Mouse (Mus musculus): ENCODE results near the gene Elmo1.

The Elmo1 gene

DNA sequence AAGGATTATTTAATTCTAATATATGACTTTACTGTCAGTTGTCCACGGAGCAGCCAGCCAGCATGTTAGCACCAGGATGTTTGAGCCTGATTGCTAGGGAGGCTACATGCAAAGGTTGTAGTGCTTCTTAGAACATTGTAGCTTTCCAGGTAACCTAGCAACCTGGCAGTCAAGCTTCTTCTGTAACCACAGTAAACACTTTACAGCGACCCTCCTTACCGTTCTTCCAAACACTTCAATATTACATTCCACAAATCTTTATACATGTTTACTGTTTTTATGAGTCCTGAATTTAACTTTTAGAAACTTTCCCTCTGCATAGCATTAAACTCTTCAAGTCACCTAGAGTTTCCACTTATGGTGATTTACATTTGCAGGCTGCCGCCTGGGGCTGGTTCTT lies 233.1 kb downstream of the Elmo1 start:
- no peak for DNase-seq (ENCODE audit: low spot score)

DNA sequence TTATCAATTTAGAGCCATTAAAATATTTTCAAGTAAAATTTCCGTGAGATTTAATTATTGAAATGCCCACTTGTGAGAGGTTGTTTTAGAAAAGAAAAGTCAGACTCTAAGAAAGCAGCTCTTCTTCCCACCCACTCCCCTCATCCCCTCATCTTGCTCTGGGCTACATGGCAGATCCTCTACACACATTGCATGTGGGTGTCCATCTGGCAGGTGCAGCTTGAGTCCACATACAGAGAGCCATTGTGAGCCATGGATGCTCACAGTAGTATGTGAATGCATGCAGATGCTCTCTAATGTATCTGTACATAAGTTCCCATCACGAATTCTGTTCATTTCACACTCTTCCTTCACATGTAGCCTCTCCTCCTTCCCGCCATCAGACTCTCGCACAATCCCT lies 236.7 kb downstream of the Elmo1 start:
- no peak for DNase-seq (ENCODE audit: low spot score)

DNA sequence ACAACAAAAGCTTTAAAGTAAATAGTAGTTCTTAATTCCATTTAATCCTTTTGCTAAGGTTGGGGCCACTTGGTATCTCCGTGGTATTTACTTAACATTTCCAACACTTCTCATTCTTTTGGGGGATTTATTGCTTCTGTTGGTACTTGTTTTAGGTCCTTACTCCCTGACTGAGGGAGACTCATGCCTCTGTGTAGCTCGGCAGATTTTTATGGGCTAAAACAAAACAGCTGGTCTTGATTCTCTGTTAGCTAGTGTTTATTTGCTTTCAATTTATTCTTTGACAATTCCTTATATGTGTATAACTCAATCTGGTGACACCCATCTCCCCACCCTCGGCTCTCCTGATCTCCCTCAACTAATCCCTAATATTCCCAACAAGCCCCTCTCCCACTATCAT lies 237.6 kb downstream of the Elmo1 start:
- DNase-seq (ENCODE audit: low spot score) = no peak

DNA sequence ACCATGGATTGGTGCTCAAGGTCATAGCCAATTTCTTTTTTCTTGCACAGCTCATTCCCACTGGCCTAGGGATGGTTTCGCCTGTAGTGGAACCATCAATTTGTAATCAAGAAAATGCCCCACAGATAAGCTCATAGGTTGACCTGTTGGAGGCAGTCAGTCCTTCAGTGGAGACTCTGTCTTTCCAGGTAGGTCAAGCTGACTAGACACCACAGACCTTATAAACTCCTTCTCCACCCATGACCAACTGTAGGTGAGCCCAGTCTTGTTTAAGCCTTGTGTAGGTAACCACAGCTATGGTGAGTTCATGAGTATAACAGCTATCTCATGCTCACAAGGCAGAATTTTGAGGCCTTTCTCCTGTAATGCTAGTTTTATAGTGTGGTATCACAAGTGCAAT lies 238.3 kb downstream of the Elmo1 start:
- DNase-seq (ENCODE audit: low spot score) = no peak

DNA sequence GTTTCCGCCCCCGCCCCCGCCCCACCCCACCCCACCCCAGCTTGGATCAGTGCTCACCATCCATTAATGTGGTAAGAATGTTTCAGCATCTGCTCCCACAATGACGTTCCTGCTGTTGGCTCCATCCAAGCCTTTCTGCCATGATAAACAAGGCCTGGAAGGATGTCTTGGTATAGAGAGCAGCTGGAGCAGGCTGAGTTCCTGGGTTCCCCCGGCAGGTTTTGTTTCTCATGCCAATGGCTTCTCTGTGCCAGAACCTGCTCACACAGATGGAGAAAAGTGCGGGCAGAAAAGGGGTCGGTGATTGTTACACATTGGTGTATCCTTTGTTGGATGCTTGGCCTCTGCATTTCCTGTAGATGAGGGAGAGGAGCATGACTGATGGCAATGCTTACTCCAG lies 240.6 kb downstream of the Elmo1 start:
- no peak for DNase-seq (ENCODE audit: low spot score)

DNA sequence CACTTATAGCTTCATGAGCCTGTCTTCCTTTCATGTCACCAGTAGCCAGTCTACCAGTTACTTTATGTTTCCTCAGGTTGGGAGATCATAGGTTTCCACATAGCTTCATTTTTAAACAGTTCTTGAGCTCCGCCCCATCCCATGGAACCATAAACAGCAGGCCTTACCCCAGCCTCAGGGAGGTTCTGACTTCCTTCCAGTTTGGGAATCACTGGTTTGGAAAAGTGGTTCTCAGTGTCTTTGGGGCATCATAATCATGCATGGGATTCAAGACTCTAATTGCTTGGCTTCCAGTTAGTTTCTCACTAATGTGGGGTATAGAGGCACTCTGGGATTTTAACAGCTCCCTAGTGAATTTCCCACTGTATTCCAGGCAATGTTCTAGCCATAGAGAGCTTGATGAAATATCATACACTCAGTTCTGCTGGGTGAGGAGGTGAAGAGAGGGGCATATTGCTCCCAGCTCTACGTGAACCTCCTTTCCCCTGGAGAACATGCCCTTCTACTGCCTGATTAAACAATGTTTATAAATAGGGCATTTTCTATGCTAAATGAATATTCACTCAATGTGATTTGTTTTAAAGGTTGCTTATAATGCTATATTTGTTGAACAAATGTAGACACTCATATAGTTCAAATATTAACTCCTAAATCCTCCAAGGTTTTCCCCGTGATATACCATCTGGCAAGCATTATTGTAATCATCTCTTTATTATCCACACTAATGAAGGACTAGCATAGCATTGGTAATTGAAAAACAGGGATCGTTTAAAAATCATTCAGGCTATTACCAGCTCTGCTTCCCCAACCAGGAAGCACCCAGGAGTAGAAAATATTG lies 244.9 kb downstream of the Elmo1 start:
- DNase-seq (ENCODE audit: low spot score) = no peak

DNA sequence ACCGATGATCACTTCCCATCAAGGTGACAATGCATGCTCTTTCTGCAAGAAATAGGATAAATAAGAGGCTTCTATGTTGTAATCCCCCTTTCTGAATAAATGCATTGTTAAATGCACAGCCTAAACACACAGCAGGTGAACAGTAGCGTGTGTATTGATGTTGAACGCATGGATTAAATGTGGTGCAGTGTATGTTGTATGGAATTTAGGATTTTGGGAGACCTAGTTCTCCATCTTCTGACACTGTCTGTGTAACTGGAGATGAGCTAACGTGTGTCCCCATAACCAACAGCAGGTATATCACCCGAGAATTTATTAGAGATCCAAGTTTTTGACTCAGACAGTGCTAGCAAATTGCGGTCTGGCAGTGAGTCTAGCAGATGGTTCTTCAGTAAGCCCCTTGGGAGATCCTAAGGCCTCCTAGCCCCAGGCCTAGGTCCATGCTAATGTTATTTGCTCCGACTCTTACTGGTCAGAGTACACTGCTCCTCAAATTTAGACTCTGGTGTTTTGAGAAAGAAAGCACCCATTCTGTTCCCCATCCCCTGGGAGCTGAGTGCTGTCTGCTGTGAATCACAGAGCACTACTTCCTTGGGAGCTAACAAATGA lies 245.6 kb downstream of the Elmo1 start:
- no peak for DNase-seq (ENCODE audit: low spot score)

DNA sequence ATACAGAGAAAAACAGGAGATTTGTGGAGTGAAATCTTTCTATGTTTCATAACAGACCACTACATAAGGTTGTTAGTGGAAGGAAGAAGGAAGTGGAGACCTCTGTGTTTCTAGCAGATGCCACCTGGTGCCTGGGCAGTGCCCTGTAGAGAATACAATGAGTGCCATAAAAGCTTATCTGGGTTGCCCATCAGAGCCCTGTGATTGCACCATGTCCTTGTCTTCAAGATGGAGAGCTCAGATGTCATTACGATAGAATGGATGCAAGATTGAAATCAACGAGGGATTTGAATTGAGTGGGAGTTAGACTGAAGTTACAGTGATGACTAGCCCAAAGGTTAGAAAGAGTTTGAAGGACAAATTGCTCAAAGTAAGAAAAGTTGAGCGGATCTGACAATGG lies 252.5 kb downstream of the Elmo1 start:
- no peak for DNase-seq (ENCODE audit: low spot score)

DNA sequence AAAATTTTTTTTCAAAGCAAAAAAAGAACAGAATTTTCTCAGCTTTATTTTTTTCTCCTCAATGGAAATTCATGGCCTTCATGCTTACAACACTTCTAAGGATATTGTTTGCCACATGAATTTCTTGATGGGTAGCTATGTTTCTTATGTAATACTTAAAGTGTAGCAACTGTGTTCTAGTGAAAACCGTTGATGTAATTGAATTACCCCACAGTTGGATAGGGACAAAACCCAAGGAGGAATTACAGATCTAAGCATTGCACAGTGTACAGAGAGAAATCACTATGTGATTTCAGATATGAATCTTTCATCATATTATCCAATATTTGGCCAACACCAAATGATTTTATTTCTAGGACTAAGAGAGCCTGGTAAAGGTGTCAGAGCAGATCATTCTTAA lies 259.4 kb downstream of the Elmo1 start:
- DNase-seq (ENCODE audit: low spot score) = no peak

DNA sequence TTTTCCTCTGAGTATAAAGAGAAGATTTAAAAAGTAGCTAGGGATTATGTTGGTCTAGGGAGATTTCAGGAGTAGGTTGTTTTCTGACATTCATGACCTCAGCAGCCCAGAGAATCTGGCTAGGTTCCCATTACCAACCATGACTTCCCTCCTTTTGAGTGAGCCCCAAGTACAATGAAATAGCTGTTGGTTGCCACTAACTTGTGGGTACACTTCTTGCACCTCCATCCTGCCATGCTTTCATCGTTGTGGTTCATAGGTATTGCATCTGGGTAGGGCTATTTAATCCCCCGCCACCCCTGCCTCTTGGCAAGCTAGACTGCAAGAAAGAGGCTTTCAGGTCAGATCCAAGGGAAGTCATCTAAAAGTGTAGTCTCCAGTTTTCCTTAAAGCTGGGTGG lies 262.2 kb downstream of the Elmo1 start:
- DNase-seq (ENCODE audit: low spot score) = no peak

DNA sequence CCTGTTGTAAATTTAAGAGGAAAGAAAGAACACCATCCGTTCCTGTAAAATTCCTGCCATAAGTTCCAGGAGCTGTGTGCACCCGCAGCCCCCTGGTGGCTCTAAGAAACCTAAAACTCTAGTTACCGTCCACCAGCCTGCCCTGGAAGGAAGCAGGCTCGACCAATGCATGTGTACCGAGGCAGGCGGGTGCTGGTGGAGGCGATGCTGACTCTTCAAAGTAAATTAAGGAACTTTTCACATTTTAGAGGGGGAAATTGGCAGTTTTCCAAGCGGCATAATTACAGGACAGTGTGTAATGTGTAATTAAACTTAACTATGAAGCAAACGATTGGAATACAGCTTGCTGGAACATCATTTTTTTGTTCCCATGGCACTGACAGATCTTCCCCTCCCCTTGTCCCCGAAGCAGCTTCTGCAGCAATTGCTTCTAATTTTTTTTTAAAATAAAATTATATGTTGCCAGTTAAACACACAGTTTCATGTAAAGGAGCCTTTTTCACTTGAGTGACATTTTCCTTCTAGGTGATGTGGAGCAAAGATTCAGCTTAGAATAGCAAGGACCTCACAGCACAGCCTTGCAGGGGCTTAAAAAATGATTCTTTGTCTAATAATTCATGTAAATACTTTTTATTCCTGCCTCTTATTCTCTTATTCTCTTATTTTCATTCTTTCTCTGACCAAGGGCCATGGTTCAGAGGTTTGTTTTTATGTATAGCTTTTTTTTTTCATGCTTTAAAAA lies 263.6 kb downstream of the Elmo1 start:
- DNase-seq (ENCODE audit: low spot score) = no peak

DNA sequence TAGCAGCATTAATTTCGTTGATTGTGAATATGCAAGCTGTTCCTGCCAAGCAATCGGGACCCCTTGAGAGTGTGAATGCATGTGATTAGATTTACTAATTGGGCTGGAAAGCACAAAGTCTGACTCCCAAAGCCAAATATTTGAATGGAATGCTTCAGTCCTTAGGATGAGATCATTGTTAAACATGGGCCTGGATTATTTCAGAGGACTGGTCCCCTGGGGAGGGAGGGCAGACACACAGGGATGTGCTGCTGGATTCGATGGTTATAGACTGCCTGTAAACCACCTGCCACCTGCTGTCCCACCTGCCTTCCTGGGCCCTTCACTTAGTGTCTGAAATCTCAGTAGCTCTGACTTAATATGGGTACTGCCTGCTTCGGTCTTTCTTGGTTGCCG lies 264.2 kb downstream of the Elmo1 start:
- DNase-seq (ENCODE audit: low spot score) = no peak

DNA sequence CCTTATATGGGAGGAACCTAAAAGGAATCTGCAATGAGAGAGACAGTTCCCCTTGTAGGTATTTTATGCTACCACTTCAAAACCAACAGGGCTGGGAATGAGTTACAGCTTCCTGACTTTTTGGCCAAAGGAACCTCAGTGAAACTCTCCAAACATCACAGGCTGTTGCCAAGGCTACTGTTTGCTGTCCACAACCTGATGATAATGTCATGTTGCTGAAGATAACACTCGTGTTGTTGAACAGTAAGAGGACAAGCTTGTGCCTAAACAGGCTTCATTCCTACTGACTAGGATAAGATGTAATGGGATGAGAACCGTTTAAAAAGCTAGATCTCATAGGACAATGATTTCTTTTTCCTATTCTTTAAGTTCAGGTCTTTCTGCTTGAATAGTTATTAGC lies 272.1 kb downstream of the Elmo1 start:
- DNase-seq (ENCODE audit: low spot score) = no peak

DNA sequence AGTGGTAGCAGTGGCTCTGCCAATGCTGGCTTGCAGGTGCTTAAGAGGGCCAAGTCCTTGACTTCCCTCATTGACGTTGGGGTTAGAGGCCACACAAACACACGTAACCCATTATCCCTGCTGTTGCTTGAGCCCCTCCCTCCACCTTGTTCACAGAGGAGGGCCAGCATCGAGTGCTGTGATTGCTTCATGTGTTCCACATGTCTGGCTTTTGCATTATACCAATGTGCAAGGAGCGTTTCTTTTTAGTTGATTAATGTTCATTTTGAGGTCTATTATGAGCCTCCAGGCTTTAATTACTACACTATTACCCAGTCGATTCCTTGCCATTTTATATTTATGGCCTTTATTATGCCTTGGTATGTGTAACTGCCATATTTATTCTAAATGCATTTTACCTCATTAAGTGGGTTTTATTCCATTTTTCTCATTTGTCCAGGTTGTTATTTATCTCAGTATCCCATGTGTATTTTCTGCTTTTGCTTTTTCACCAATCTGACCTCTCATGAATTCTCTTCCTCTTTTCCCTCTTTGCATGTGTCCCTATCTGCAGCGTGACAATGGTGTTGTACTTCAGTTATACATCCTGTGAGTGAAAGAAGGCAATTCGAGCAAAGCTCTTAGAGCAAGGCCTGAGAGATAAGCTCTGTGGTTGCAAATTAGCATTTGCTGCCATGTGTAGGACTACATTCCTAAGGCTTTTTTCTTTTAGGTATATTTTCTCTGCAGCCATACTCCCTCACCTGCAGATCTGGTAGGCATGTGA lies 275.6 kb downstream of the Elmo1 start:
- no peak for DNase-seq (ENCODE audit: low spot score)

DNA sequence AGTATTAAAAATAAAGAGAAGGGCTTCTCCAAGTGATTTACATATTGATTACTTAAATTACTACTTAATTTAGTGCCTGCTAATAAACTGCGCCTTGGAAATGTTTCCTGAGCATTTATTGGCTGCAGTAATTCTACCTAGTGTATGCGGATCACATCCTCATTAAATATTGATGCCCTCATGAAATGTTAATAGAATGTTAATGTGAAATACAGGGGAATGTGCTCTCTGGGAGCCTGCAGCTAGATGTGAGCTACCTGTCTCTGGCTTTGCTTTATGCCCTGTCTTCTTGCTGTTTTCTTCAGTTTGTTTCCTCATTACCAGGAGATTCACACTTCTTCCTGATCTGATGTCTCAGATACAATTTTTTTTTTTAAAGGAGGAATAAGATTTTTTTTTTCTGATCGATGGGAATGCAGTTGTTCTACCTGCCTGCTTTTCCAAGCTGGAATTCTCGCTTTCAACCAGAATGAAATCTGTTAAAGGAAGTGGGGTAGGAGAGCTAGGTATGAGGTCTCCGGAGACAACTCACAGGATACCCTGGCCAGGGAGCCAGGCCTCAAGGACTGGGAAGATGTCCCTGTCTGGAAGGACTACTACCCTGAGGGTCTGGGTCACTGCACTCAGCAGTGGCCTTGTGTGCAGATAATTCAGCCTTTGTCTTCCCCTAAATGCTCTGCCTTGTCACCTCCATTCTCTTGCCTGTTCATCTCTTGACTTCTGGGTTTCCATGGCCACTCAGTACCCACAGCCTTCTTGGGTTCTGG lies 279.8 kb downstream of the Elmo1 start:
- no peak for DNase-seq (ENCODE audit: low spot score)

DNA sequence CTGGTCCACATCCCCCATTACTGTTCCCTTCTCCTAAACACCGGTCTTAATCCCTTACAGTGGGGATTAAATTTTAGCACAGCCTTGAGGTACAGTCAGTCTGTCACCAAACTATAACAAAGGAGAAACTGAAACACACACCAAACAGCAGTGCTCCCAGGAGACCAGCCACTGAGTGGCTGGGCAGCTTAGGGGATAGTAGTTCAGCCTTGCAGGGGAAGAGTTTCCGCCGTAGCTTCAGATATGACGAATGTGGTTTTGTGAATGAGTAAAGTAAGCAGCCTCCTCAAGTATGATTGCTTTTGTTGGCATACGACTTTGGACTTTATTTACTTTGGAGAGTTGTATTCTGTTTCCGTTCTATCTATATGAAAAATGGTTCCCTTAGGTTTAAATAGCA lies 281.1 kb downstream of the Elmo1 start:
- no peak for DNase-seq (ENCODE audit: low spot score)

DNA sequence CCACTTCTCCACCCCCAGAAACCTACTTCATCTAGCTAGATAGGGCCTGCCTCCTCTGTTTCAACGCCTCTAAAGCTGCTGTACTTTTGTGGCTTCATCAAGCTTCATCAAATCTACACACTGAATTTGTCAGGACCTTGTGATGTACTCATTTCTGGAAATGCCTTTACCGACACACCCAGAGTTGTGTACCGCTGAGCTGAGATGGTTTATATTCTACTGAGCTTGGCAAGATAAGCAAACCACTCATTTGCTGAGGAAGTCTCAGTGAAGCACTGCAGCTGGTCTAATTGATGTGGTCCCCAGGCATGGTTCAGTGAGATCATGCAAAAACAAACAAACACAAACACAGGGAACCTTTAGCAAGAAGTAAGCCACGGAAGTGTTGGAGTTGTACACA lies 281.9 kb downstream of the Elmo1 start:
- DNase-seq (ENCODE audit: low spot score) = no peak

DNA sequence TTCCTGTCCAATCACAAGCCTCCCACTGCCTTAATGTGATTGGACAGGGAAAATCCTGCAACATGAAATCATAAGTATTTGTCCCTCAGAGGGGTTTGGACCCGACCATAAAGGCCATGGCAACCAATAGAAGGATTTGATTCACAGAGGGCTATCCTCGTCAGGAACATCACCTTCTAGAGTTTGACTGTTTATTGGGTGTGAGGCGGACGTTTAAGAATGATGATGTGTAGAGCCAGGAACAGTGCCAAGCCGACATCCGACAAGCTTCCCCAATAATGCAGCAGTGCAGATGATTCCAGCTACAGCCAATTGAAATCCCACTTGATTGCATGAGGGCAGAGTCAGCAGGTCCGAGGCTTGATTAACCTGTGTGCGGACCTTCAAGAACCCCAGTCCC lies 288.5 kb downstream of the Elmo1 start:
- DNase-seq (ENCODE audit: low spot score) = no peak

DNA sequence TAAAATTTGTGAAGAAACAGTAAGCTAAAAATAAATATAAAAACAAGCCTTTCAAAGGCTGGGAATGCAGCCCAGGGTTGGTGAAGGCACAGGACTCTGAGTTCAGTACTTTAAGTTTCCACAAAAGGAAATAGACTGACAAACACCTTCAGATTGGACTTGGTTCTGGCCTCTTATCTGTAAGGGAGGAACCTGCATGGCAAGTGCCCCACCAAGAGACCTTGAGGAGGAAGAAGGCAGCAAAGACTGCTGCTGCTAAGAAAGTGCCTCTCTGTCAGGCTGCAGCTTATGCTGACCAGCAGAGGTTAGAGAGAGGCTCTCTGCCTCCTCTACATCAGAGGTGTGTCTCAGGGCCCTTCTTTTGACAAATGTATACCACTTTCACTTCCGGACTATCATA lies 293.5 kb downstream of the Elmo1 start:
- peak; percentile 6 for DNase-seq (ENCODE audit: low spot score)

DNA sequence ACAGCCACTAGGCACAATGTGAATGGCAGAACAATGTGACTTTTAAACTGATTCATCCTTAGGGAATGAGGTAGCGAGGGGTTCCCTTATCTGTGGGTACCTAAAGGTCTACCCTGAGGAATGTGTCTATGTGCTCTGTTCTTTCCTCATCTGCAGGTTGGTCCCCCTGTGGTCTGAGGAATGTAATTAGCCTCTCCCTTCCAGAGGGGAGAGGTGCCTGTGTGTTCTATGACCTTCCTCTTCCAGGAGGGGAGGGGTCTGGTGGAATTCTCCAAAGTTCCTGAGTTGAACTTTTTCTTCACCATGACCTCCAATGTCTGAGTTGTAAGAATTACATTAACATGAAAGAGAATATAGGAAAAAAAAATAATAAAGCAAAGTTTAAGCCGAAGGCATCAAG lies 294.4 kb downstream of the Elmo1 start:
- DNase-seq (ENCODE audit: low spot score) = no peak

DNA sequence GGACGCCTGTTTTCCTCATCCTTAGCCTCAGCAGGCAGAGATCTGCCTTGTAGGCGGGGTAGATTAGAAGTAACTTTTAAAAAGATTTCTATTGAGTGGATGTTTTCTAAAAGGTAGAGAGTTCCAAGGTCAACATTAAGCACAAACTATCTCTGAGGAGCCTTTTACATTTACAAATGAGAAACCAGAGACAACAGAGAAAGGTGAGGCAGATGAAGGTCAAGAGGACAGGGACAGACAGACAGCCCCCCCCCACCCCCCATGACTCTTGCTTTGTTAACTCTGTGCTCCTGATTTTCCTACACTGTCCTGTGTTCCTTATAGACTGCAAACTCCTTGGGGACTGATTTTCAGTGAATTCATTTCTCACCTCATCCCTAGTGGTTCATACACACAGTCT lies 295.0 kb downstream of the Elmo1 start:
- no peak for DNase-seq (ENCODE audit: low spot score)

Measured in urinary bladder, postnatal 14 days (tissue).